Mouse (Mus musculus): ENCODE data around the gene Gng12.

DNA sequence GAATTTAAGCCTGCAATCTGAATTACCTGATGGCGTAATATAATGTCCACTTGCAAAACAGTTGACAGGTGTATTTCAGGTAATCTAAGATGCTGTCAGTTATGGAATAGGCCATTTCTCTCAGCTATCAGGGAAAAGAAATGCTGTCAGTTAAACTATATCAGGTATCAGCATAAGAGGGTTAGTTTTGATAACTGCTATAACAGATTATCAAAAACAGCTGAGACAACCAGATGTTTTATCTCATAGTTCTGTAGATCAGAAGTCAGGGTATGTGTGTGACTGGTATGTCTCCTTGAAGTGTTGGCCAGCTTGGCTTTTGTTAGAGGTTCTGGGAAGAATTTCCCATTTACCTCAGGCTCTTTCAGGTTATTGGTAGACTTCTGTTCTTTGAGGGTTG is 10.0 kb downstream of the Gng12 start:
- TF ChIP-seq CTCF (IDR thresholded peaks at IDR 0.05; ENCODE audit: borderline replicate concordance, insufficient read depth, low read length) (no peak), POLR2A (IDR thresholded peaks at IDR 0.05; ENCODE audit: low read depth, low read length) (no peak)
